Mouse (Mus musculus) C2C12 (cell line): ENCODE measurements around the gene Arrdc3. TPM values are rescaled to one million over a fixed set of nuclear protein-coding genes. Genes with fewer than 3 reads are reported as not detected.

Experiments
- H3K27me3 ChIP-seq: one replicate; pipeline ENCODE4 v1.6.1; 2011; ENCODE audit not compliant: control insufficient read depth, insufficient read depth, insufficient read length
- H3K36me3 ChIP-seq: one replicate; pipeline ENCODE4 v1.6.1; 2011; ENCODE audit not compliant: control insufficient read depth, insufficient read depth
- H3K4me3 ChIP-seq: one replicate; pipeline ENCODE4 v1.5.1; 2011; ENCODE audit warnings: mild to moderate bottlenecking, control low read depth; ENCODE audit not compliant: poor library complexity, insufficient read depth, severe bottlenecking
- H3K79me2 ChIP-seq: one replicate; pipeline ENCODE4 v1.6.1; 2011; ENCODE audit not compliant: control insufficient read depth, insufficient read depth
- H3K79me3 ChIP-seq: one replicate; pipeline ENCODE4 v1.6.1; 2011; ENCODE audit warnings: low read depth, control low read depth
- H3ac ChIP-seq: one replicate; pipeline ENCODE3; 2011; ENCODE audit warnings: low read depth; ENCODE audit not compliant: control insufficient read depth, insufficient read length
- CEBPB ChIP-seq: IDR thresholded peaks from one replicate; pipeline ENCODE4 v1.6.1; 2011; ENCODE audit warnings: low read depth, mild to moderate bottlenecking, control low read depth, moderate library complexity
- CTCF ChIP-seq: IDR thresholded peaks from one replicate; pipeline ENCODE4 v1.5.1; 2011; ENCODE audit not compliant: control insufficient read depth, insufficient read depth, insufficient read length
- FOSL1 ChIP-seq: IDR thresholded peaks from one replicate; pipeline ENCODE4 v1.8.0; 2011; ENCODE audit warnings: mild to moderate bottlenecking, low read length; ENCODE audit not compliant: poor library complexity, insufficient read depth, severe bottlenecking
- MAX ChIP-seq: IDR thresholded peaks from one replicate; pipeline ENCODE4 v1.6.1; 2011; ENCODE audit warnings: mild to moderate bottlenecking, control low read depth
- MYOD1 ChIP-seq: IDR thresholded peaks from one replicate; pipeline ENCODE4 v1.6.1; 2011; ENCODE audit warnings: low read depth; ENCODE audit not compliant: control insufficient read depth, insufficient read length
- MYOG ChIP-seq: IDR thresholded peaks from one replicate; pipeline ENCODE4 v1.6.1; 2011; ENCODE audit not compliant: control insufficient read depth, insufficient read length; ENCODE audit errors: extremely low read depth
- USF1 ChIP-seq: IDR thresholded peaks from one replicate; pipeline ENCODE4 v1.6.1; 2011; ENCODE audit warnings: low read depth, mild to moderate bottlenecking, control low read depth, moderate library complexity
- polyA plus RNA-seq: library from polyadenylated mRNA; unstranded; fragments of >200 nt; fragmentation: generic; extraction: Trizol; gene quantifications from one replicate; pipeline ENCODE4 v1.2.1, GENCODE M21; 2012; ENCODE audit warnings: missing spikeins

Gene Arrdc3
- polyA plus RNA-seq, 1 experiment = 3.2 TPM

GRCm38 (mm10) chr13:80928187-80928586, 45.0 kb downstream of the Arrdc3 start:
- H3K27me3 ChIP-seq = no peaks in the 10 kb centered on the region
- H3K36me3 ChIP-seq = no peaks in the 10 kb centered on the region
- H3ac ChIP-seq = no peak overlapping the region
- no peaks in the 10 kb centered on the region for H3K79me2 ChIP-seq
- no peak for TF ChIP-seq MYOD1
- no peak for TF ChIP-seq MYOG
- TF ChIP-seq MAX = no peak
- no peak for TF ChIP-seq FOSL1
- no peak for TF ChIP-seq CEBPB
- no peak for TF ChIP-seq CTCF
- TF ChIP-seq USF1 = no peak
- no peaks in the 10 kb centered on the region for H3K79me3 ChIP-seq
- no peak overlapping the region for H3K4me3 ChIP-seq

DNA sequence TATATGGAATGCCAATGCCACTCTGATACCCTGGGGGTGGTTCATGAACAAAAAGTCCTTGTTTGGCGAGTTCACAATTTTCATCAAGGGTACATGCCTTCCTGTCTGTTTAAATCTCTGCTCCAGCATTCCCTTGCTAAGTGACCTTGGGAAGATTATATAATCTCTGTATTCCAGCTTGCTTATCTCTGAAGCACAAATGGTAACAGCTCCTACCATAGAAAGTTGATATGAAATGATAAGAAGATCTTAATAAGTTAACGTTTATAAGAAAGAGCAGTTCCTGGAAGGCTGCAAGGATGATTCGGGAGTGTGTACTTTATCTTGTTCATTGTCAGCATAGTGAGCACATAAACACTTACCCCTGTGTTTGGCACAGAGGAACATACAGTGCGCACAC, 46.8 kb downstream of the Arrdc3 start:
- Histone ChIP-seq H3K79me2 (no peaks in the 10 kb centered on the region), H3K27me3 (no peaks in the 10 kb centered on the region), H3K79me3 (no peaks in the 10 kb centered on the region), H3ac (no peak overlapping the region), H3K4me3 (no peak overlapping the region), H3K36me3 (no peaks in the 10 kb centered on the region)
- no peak for TF ChIP-seq USF1
- TF ChIP-seq MAX = no peak
- TF ChIP-seq MYOD1 = no peak
- TF ChIP-seq CTCF = no peak

- no peaks in the 10 kb centered on the region for H3K36me3 ChIP-seq
- H3K4me3 ChIP-seq = no peak overlapping the region
- no peaks in the 10 kb centered on the region for H3K79me3 ChIP-seq
- TF ChIP-seq MYOG = no peak
- H3ac ChIP-seq = no peak overlapping the region
- H3K27me3 ChIP-seq = no peaks in the 10 kb centered on the region
- no peaks in the 10 kb centered on the region for H3K79me2 ChIP-seq
These were observed 49.7 kb downstream of the Arrdc3 start for GRCm38 (mm10) chr13:80932816-80933402.

GRCm38 (mm10) chr13:80936426-80936825, 53.2 kb downstream of the Arrdc3 start:
- Histone ChIP-seq H3K79me2 (no peaks in the 10 kb centered on the region), H3K79me3 (no peaks in the 10 kb centered on the region), H3K27me3 (no peaks in the 10 kb centered on the region), H3K4me3 (no peak overlapping the region), H3ac (no peak overlapping the region), H3K36me3 (no peaks in the 10 kb centered on the region)
- TF ChIP-seq MYOD1 = no peak
- TF ChIP-seq CTCF = no peak
- TF ChIP-seq MYOG = no peak
- TF ChIP-seq CEBPB = no peak
- no peak for TF ChIP-seq USF1
- TF ChIP-seq FOSL1 = no peak
- TF ChIP-seq MAX = no peak

DNA sequence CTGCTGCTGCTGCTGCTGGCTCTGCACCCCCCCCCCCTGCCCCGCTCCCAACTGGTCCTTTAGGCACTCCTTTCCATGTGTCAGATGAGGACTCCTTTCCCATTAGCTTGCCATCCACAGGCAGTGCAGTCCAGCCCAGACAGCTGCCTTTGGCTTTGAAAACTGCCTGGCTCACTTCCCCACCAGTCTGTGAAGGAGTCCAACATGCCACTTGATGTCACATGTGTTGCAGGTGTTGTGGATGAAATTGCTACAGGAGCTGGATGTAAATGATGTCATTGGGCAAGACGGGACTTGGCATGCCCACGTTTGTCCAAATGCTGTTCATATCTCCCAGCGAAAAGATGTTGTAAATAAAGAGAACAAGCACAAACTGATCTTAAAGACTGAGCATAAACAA, 56.0 kb downstream of the Arrdc3 start:
- no peak overlapping the region for H3K4me3 ChIP-seq
- no peak for TF ChIP-seq MAX
- TF ChIP-seq FOSL1 = no peak
- TF ChIP-seq USF1 = no peak
- no peak for TF ChIP-seq CTCF
- TF ChIP-seq MYOD1 = no peak
- no peak for TF ChIP-seq MYOG
- TF ChIP-seq CEBPB = no peak
- no peaks in the 10 kb centered on the region for H3K79me2 ChIP-seq
- no peaks in the 10 kb centered on the region for H3K79me3 ChIP-seq
- H3ac ChIP-seq = no peak overlapping the region
- no peaks in the 10 kb centered on the region for H3K36me3 ChIP-seq
- H3K27me3 ChIP-seq = no peaks in the 10 kb centered on the region

GRCm38 (mm10) chr13:80939866-80940265, 56.7 kb downstream of the Arrdc3 start:
- Histone ChIP-seq H3K36me3 (no peaks in the 10 kb centered on the region), H3ac (no peak overlapping the region), H3K79me3 (no peaks in the 10 kb centered on the region), H3K4me3 (no peak overlapping the region), H3K27me3 (no peaks in the 10 kb centered on the region), H3K79me2 (no peaks in the 10 kb centered on the region)
- TF ChIP-seq MYOG (no peak), USF1 (no peak), CEBPB (no peak), MYOD1 (no peak), CTCF (no peak), MAX (no peak), FOSL1 (no peak)
